Mouse (Mus musculus): ENCODE data around the gene Sag.

Gene Sag

DNA sequence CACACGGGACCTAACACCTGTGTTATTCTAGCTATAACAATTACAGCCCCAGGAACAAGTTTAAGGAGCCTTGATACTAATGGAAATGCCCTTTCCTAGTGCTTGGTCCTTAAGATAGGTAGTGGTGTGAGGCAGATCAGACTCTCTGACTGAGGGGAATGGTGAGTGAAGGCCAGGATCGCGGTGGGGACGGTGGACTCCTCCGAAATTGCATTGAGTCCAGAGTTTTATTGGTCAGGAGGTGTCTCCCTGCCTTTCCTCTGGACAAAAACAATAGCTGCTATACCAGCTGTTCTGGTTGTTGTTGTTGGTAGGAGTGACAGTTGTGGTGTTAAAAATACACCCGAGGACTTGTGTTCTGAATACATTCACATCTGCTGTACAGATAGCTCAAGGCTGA lies 50.9 kb downstream of the Sag start:
- DNase-seq (ENCODE audit: low spot score) = no peak

GRCm38 (mm10) chr1:87854851-87855251 lies 51.4 kb downstream of the Sag start:
- DNase-seq (ENCODE audit: low spot score) = no peak

GRCm38 (mm10) chr1:87855522-87855921 lies 52.0 kb downstream of the Sag start:
- DNase-seq (ENCODE audit: low spot score) = no peak

- DNase-seq (ENCODE audit: low spot score) = no peak
Measured at GRCm38 (mm10) chr1:87856823-87857222, 53.3 kb downstream of the Sag start.

DNA sequence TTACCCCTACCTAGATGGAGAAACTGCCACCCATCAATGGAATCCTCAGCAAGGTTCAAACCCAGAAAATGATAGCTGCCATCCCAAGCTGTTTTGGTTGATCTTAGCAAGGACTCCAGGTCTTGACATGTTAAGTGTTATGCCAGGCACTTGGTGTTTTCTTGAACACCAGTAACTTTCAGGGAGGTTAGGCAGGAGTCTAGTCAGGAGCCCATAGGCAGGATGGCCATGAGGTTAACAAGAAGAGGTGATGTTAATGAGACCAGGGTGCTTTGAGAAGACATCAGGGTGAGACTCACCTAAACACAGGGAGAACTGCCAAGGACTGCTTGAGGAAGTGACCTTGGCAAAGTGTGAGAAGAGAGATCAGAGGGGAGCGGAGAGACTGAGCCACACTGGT lies 54.6 kb downstream of the Sag start:
- DNase-seq (ENCODE audit: low spot score) = no peak

DNA sequence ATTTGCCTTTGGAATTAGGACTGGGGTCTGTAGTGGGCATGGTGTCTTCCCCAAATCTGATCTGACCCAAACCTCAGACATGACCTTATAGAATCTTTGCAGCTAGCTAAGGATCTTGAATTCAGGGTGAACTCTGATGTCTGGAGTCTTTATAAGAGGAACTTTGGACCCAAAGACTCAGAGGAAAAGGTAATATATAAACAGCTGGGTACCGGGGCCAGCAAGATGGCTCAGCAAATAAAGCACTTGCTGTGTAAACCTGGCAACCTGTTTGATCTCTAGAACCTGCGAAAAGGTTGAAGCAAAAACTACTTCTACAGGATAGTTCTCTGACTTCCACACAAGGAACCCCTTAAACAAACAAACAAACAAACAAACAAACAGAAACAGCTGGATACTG lies 55.0 kb downstream of the Sag start:
- no peak for DNase-seq (ENCODE audit: low spot score)

GRCm38 (mm10) chr1:87863602-87864001 lies 60.1 kb downstream of the Sag start:
- DNase-seq (ENCODE audit: low spot score) = no peak

DNA sequence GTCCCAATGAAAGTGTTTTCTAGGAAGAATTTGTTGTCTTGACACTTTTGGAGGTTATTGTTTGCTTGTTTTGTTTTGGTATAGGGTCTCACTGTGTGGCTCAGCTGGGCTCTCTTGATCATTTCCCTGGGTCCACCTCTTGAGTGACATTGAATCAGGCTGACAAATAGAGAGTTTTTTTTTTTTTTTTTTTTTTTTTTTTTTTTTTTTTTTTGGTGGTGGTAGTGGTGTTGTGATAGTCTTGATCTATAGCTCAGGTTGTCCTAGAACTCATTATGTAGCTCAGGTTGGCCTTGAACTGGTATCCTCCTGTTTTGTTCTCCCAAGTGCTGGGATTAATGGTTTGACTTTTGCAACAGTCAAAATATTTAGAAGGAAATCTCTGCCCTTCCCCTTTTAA lies 61.4 kb downstream of the Sag start:
- no peak for DNase-seq (ENCODE audit: low spot score)

DNA sequence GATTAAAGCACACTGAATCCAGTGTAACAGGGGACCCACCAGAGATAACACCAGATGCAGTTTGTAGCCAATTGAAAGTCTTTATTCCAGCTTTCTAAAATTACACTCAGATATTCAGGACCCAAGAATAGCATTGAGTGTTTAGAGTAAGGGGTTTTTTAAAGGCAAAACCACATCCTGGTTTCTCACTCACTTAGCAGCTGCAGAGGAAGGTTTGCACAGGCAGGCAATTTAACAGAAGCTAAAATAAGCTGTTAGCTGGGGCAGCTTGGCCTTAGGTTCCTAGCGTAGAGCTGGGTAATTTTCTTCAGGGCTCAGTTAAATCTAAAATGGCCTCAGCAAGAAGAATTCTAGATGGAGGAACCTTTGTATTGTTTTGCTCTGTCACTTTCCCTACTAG lies 63.2 kb downstream of the Sag start:
- no peak for DNase-seq (ENCODE audit: low spot score)

GRCm38 (mm10) chr1:87871546-87871945 lies 68.1 kb downstream of the Sag start:
- DNase-seq (ENCODE audit: low spot score) = no peak

GRCm38 (mm10) chr1:87873081-87873480 lies 69.6 kb downstream of the Sag start:
- no peak for DNase-seq (ENCODE audit: low spot score)

DNA sequence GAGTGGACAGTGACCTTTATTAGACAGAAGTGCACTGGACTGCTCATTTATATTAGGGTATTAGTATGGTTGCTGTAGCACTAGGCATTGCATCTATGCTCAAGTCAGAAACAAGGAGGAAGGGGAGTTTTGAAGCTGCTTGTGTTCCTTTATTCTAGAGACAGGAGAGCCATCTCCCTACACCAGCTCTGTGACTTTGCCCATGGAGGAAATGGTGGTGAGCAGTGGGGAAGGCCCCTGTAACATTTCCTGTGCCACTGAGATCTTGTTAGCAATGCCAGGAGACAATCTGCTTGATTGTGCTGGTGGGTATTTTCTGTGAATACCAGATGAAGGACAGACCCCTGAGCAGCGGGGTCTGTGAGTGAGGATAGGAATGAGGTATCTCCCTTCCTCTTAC lies 72.6 kb downstream of the Sag start:
- no peak for DNase-seq (ENCODE audit: low spot score)

- DNase-seq (ENCODE audit: low spot score) = no peak
Measured at GRCm38 (mm10) chr1:87877552-87878283, 74.2 kb downstream of the Sag start.

DNA sequence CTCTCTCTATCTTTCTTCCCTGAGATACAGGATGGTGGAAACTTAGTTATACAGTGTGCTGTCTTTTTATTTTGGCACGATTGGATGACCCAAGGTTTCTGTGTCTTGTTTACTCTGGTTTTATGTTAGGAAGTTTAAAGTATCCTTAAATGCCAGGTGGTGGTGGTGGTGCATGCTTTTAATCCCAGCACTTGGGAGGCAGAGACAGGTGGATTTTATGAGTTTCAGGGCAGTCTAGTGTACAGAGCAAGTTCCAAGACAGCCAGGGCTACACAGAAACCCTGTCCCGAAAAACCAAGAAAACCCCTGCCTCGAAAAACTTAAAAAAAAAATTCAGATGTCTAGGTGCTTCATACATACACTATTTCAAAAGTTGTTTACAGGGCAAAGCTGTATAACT lies 75.6 kb downstream of the Sag start:
- DNase-seq (ENCODE audit: low spot score) = no peak

DNA sequence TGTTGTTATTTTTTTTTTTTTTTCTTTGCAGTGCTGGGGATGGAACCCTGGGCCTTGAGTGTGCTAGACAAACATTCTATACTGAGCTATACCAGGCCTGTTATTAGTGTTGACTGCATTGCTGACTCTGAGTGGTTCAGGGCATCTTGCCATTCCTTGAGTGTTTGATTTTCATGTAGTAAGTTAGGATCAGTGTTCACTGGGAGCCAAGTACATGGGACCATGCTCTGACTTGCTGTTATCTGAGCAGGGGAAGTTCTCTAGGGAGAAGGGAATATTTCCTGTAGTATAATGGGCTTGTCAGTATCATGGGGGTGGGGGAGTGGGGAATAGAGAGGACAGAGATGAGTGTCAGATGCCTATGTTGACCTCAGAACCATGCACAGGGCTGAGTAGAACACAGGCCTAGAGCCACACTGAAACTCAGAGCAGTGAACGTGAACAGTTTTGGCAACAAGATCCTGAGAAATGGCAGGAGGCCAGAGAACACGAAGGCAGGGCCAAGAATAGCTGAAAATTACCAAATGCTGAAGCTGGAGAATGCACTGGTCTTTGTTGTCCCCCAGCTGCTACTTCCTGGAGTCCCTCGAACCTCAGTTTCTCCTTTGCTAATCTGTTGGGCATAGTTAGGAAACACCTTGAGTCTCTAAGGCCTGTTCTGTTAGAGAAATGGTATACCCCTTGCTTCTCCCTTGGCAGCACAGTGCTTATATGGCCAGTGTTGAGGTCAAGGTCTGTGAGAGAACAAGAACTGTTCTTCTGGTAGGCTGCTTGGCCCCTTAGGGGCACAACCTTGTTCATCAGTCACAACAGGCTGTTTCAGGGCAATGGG lies 76.2 kb downstream of the Sag start:
- peak; percentile 80 for DNase-seq (ENCODE audit: low spot score)

- DNase-seq (ENCODE audit: low spot score) = peak; percentile 36
Measured at GRCm38 (mm10) chr1:87880326-87880627, 76.8 kb downstream of the Sag start.

GRCm38 (mm10) chr1:87880856-87881255 lies 77.4 kb downstream of the Sag start:
- DNase-seq (ENCODE audit: low spot score) = peak; percentile 36

- peak; percentile 24 for DNase-seq (ENCODE audit: low spot score)
Measured at GRCm38 (mm10) chr1:87881726-87882125, 78.2 kb downstream of the Sag start.

DNA sequence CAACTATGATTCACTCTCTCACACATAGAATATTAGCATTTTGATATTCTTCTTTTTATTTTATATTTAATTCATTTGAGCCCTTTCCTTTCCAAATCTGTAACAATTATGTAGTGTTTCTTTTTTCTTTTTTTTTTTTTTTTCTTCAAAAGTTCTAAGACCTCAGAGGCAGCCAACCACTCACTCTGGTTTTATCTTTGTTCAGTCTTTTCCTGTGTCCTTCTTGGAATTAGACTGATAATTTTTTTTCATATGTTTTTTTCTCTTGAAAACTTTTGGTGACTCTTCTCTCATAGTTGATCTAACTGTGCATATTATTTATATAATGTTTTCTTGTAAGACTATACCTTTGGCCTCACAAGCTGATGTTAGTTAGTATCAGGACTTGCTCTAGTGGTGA lies 79.1 kb downstream of the Sag start:
- DNase-seq (ENCODE audit: low spot score) = no peak

GRCm38 (mm10) chr1:87890960-87891359 lies 87.5 kb downstream of the Sag start:
- peak; percentile 19 for DNase-seq (ENCODE audit: low spot score)

DNA sequence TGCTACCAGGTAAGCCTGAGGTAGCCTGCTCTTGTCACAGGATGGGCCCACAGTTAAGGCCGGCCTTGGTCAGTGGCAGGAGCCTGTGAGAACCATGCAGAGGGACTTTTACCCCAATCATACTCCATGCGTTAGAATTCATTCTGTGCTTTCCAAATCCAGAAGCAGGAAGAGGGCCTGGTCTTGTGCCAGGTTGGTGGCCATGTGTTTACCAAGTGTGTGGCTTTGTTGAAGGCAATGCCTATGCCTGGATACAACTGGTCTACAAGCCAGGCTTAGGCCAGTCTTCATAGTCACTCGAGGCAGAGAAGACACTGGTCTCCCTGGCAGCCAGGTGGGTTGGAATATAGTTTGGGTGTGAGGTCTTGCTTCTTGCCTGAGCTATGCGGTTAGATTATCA lies 88.2 kb downstream of the Sag start:
- peak; percentile 46 for DNase-seq (ENCODE audit: low spot score)

DNA sequence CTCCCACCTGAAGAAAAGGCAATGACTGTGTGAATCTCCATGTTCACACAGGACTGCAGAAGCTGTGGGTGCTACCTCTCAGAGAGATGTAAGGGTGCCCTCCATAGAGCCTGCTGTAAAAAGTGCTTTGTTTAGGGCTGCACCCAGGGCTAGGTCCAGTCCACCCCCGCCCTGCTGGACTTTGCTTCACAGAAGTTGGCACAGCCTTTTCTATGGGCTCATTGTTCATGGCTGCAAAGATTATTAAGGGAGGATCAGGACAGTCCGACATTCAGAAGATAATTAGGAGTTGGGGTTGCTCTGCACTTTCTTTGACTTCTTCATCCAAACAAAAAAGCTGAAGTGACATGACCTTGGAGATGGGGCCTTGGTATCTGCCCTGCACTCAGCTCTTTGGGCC lies 89.0 kb downstream of the Sag start:
- peak; percentile 54 for DNase-seq (ENCODE audit: low spot score)

GRCm38 (mm10) chr1:87893414-87893813 lies 89.9 kb downstream of the Sag start:
- DNase-seq (ENCODE audit: low spot score) = peak; percentile 30

Data from testis, postnatal 10 days (tissue).